11 mouse cellular contexts compared by ENCODE assay signal in the genomic region with DNA sequence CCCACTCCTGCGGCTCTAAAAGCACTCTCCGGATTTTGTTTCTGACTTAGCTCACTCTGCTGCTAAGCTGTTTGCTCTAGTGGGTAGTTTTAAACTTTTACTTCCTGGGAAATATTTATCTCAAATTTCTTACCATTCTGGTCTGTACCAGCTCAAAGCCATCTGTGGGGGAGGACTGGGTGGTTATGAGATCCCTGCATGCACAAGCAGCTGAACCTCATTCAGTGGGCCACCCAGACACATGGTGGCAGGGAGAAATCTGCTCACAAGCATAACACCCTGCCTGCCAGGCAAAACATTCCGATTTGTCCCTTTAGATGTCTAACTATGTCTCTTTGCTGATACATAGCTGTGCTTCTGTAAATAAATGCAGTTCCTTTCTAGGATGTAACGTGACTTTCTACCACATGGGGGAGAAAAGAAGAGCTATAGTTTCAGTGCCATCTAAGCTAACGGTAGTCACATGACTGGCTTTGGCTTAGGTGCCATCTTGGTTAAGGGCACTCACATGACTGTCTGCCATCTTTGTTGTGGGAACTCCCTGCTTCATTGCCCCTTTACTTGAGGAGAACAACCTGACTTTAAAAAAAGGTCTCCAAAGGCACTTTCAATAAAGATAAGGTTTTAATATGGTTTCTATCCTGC. TPM values are rescaled to one million over a fixed set of nuclear protein-coding genes. Genes with fewer than 3 reads are reported as not detected.
DNase-seq lines count a peak whose midpoint lies in the region; ATAC-seq and TF ChIP-seq lines count a peak whose summit lies in the region.
"Had no signal": no experiment of that assay in that cellular context is flagged by ENCODE, and none has a peak within 500 bp of the region (broad histone marks: within the 10 kb centered on the region; RNA-seq: fewer than 3 reads in every experiment).

No protein-coding gene starts in this region.

- no peaks in the 10 kb centered on the region for H3K36me3 ChIP-seq in C2C12 (ENCODE audit: control insufficient read depth, insufficient read depth)
- H3K36me3 ChIP-seq in limb, embryonic 15.5 days, result no peaks in the 10 kb centered on the region

- H3ac ChIP-seq in C2C12 (ENCODE audit: control insufficient read depth, insufficient read length, low read depth), result no peak overlapping the region

- no peaks in the 10 kb centered on the region for H3K79me3 ChIP-seq in C2C12 (ENCODE audit: low read depth)

- H3K4me2 ChIP-seq in limb, embryonic 15.5 days, result no peak overlapping the region

- H3K4me3 ChIP-seq in layer of hippocampus, adult 2 months, result no peak overlapping the region
- H3K4me3 ChIP-seq in C2C12 (ENCODE audit: insufficient read depth, poor library complexity, severe bottlenecking), result no peak overlapping the region
- H3K4me3 ChIP-seq in limb, embryonic 15.5 days, result no peak overlapping the region

- no peaks in the 10 kb centered on the region for H3K4me1 ChIP-seq in limb, embryonic 15.5 days

- TF ChIP-seq CTCF in layer of hippocampus, adult 2 months (conservative IDR thresholded peaks at IDR 0.05), result peak; percentile 33
- TF ChIP-seq CTCF in C2C12 (IDR thresholded peaks at IDR 0.05; ENCODE audit: control insufficient read depth, insufficient read depth, insufficient read length), result no peak

- intact Hi-C loops in gastrocnemius, postnatal 36 days (cut with DNase I), result no loop called here

- no peak overlapping the region for H3K27ac ChIP-seq in layer of hippocampus, adult 2 months
- H3K27ac ChIP-seq in limb, embryonic 15.5 days, result 0 out of 2 replicates have a peak overlapping the region, but pooled peaks have one; percentile 24

- no peaks in the 10 kb centered on the region for H3K27me3 ChIP-seq in C2C12 (ENCODE audit: control insufficient read depth, insufficient read depth, insufficient read length)
- H3K27me3 ChIP-seq in limb, embryonic 15.5 days, result no peaks in the 10 kb centered on the region

- 65% methylated on average over 5 of the region's 5 CpGs for WGBS in limb, embryonic 15.5 days

- H3K79me2 ChIP-seq in C2C12 (ENCODE audit: control insufficient read depth, insufficient read depth), result no peaks in the 10 kb centered on the region

- H3K9ac ChIP-seq in limb, embryonic 15.5 days, result no peak overlapping the region

- no peak for DNase-seq in layer of hippocampus, adult 2 months (ENCODE audit: low spot score in 2 of 2)
- no peak for DNase-seq in layer of hippocampus, adult 8-10 months (ENCODE audit: low spot score in 2 of 2)
- DNase-seq in MEL-GATA-1-ER (ENCODE audit: extremely low read depth, low read depth), result peak; percentile 14
- no peak for DNase-seq in gastrocnemius, postnatal 36 days
- DNase-seq in kidney, adult 18-20 months, result no peak
- DNase-seq: adrenal gland, adult 8-10 months; cerebellum, adult 9-11 months; lung, postnatal 36 days; thymus, postnatal 36 days had no signal

- H3K9me3 ChIP-seq in limb, embryonic 15.5 days, result no peaks in the 10 kb centered on the region

- ATAC-seq in limb, embryonic 15.5 days (ENCODE audit: insufficient number of reproducible peaks, low FRiP score, low TSS enrichment, low read depth), result no peak

TF ChIP-seq in C2C12, 6 proteins besides CTCF, POLR2A, EP300 and RAD21:
- no peak for TF ChIP-seq MAX (IDR thresholded peaks at IDR 0.05)
- TF ChIP-seq USF1 (IDR thresholded peaks at IDR 0.05; ENCODE audit: low read depth), result peak; percentile 93

RNA-seq across cellular contexts. Expression of a gene that starts 36.7 kb away (rescaled TPM):
- 1 to 10 TPM; 1.7 TPM for total RNA-seq in layer of hippocampus, adult 2 months (2021)
- 1 to 10 TPM; 1.5 to 4.4 (median 2.6) TPM for total RNA-seq in layer of hippocampus, adult 8-10 months (2022)
- polyA plus RNA-seq in C2C12 (2012; fragmentation: generic; extraction: Trizol), result 0.16 TPM
- polyA plus RNA-seq in limb, embryonic 15.5 days (2015; fragmentation: Nextera tagmentation; extraction: Ambion mirVana), result 7.6 and 8.9 TPM in 2 replicates
- under 1 TPM; 0.47 to 0.71 TPM for total RNA-seq in gastrocnemius, postnatal 36 days (2021)

RNA-seq across cellular contexts. Expression of a gene that starts 50.0 kb away (rescaled TPM):
- 10 to 100 TPM; 12.6 to 14.6 TPM for total RNA-seq in layer of hippocampus, adult 2 months (2021)
- 10 to 100 TPM in 3 of 4 experiments, 1 to 10 TPM in 1; 9.1 to 14.3 (median 11.9) TPM for total RNA-seq in layer of hippocampus, adult 8-10 months (2022)
- polyA plus RNA-seq in C2C12 (2012; fragmentation: generic; extraction: Trizol), result 0.02 TPM
- 0.53 and 0.65 TPM in 2 replicates for polyA plus RNA-seq in limb, embryonic 15.5 days (2015; fragmentation: Nextera tagmentation; extraction: Ambion mirVana)
- not detected for total RNA-seq in gastrocnemius, postnatal 36 days (2021)

Comparison
In these comparisons a context has a peak if more than half of its experiments do, and no peak if none do; other contexts are left out.
1. RNA of a gene that starts 50.0 kb away (total RNA-seq): 12.6 to 14.6 TPM in layer of hippocampus, adult 2 months and 9.1 to 14.3 TPM in layer of hippocampus, adult 8-10 months; not detected in gastrocnemius, postnatal 36 days; every median in the first group is over 4 times any median in the second.